Mouse (Mus musculus) lung, adult 2 months (tissue): Measurements from ENCODE around the gene Ubash3b. TPM values are rescaled to one million over a fixed set of nuclear protein-coding genes. Genes with fewer than 3 reads are reported as not detected.

Experiments used
- DNase-seq: peaks from one replicate; pipeline ENCODE4 v3.0.0; 2022
- H3K4me1 ChIP-seq: fragments of 200-500 bp; 2 replicates; pipeline ENCODE4 v1.6.1; 2011; ENCODE audit warnings: low read length; ENCODE audit not compliant: control insufficient read depth, insufficient read depth
- H3K4me3 ChIP-seq: fragments of 200-500 bp; replicated peaks from 2 replicates; pipeline ENCODE3; 2011; ENCODE audit warnings: low read depth, mild to moderate bottlenecking, control low read depth, low read length; ENCODE audit errors: extremely low read depth
- CTCF ChIP-seq: fragments of 200-500 bp; IDR thresholded peaks from 2 replicates; pipeline ENCODE4 v1.5.1; 2011; ENCODE audit warnings: mild to moderate bottlenecking, low read length, control low read depth; ENCODE audit not compliant: insufficient read depth
- POLR2A ChIP-seq: fragments of 200-500 bp; IDR thresholded peaks from 2 replicates; pipeline ENCODE4 v1.6.1; 2011; ENCODE audit warnings: low read depth, mild to moderate bottlenecking, control low read depth, low read length, borderline replicate concordance; ENCODE audit errors: extremely low read depth
- WGBS: fragments of 180-500 bp; shearing (Covaris S2); methylation state at CpG from one replicate; pipeline ENCODE4 v1.1.7; 2018; 5-methylcytosine and 5-hydroxymethylcytosine counted together
- polyA plus RNA-seq: library from polyadenylated mRNA; depleted of rRNA; stranded (reverse); fragments of >200 nt; gene quantifications from 2 replicates; pipeline ENCODE4 v1.2.3, GENCODE M21; 2012

Ubash3b gene
- polyA plus RNA-seq, 1 experiment: 5.4 TPM

GRCm38 (mm10) chr9:41083386-41084055 is 78.0 kb downstream of the Ubash3b start:
- WGBS: 67% methylated on average over 6 of the region's 6 CpGs
- Histone ChIP-seq H3K4me1 (peaks cover 8% of the 10 kb centered on the region), H3K4me3 (no peak overlapping the region)
- TF ChIP-seq CTCF (no peak), POLR2A (no peak)
- no peak for DNase-seq

GRCm38 (mm10) chr9:41082891-41083290 is 78.6 kb downstream of the Ubash3b start:
- no peak overlapping the region for H3K4me3 ChIP-seq
- 63% methylated on average over 3 of the region's 3 CpGs for WGBS
- no peak for DNase-seq

GRCm38 (mm10) chr9:41080877-41081276 is 80.6 kb downstream of the Ubash3b start:
- DNase-seq: no peak
- no peak for TF ChIP-seq CTCF
- no peak for TF ChIP-seq POLR2A
- 63% methylated on average over 5 of the region's 5 CpGs for WGBS
- H3K4me3 ChIP-seq: no peak overlapping the region
- peaks cover 8% of the 10 kb centered on the region for H3K4me1 ChIP-seq

More at GRCm38 (mm10) chr9:41082891-41083290, 78.6 kb downstream of the Ubash3b start:
- H3K4me1 ChIP-seq: peaks cover 8% of the 10 kb centered on the region
- TF ChIP-seq CTCF: no peak
- TF ChIP-seq POLR2A: no peak

GRCm38 (mm10) chr9:41079428-41080155 is 81.9 kb downstream of the Ubash3b start:
- H3K4me1 ChIP-seq: peaks cover 6% of the 10 kb centered on the region
- no peak for TF ChIP-seq CTCF
- TF ChIP-seq POLR2A: no peak
- DNase-seq: no peak
- no peak overlapping the region for H3K4me3 ChIP-seq
- 65% methylated on average over 14 of the region's 14 CpGs for WGBS

GRCm38 (mm10) chr9:41078198-41078597 is 83.3 kb downstream of the Ubash3b start:
- DNase-seq: no peak
- H3K4me3 ChIP-seq: no peak overlapping the region
- no peak for TF ChIP-seq CTCF
- no peak for TF ChIP-seq POLR2A
- 75% methylated on average over 4 of the region's 4 CpGs for WGBS
- H3K4me1 ChIP-seq: peaks cover 2% of the 10 kb centered on the region; the same call in 1 of the 2 replicates

- DNase-seq: no peak
Observed at GRCm38 (mm10) chr9:41076150-41076549, 85.3 kb downstream of the Ubash3b start.

GRCm38 (mm10) chr9:41075528-41075927 is 86.0 kb downstream of the Ubash3b start:
- WGBS: 92% methylated on average over 5 of the region's 5 CpGs
- no peak overlapping the region for H3K4me3 ChIP-seq
- H3K4me1 ChIP-seq: no peaks in the 10 kb centered on the region
- TF ChIP-seq POLR2A: no peak
- TF ChIP-seq CTCF: no peak
- no peak for DNase-seq

More at GRCm38 (mm10) chr9:41076150-41076549, 85.3 kb downstream of the Ubash3b start:
- Histone ChIP-seq H3K4me1 (no peaks in the 10 kb centered on the region), H3K4me3 (no peak overlapping the region)
- TF ChIP-seq POLR2A (no peak), CTCF (no peak)
- 83% methylated on average over 4 of the region's 4 CpGs for WGBS

- H3K4me3 ChIP-seq: no peak overlapping the region
- 69% methylated on average over 19 of the region's 19 CpGs for WGBS
Observed at GRCm38 (mm10) chr9:41073196-41074009, 88.1 kb downstream of the Ubash3b start.

GRCm38 (mm10) chr9:41072786-41073185 is 88.7 kb downstream of the Ubash3b start:
- no peak for DNase-seq
- Histone ChIP-seq H3K4me1 (peaks cover 4% of the 10 kb centered on the region; the same call in 1 of the 2 replicates), H3K4me3 (no peak overlapping the region)
- WGBS: 54% methylated on average over 6 of the region's 6 CpGs
- no peak for TF ChIP-seq POLR2A
- no peak for TF ChIP-seq CTCF

More at GRCm38 (mm10) chr9:41073196-41074009, 88.1 kb downstream of the Ubash3b start:
- TF ChIP-seq CTCF (no peak), POLR2A (no peak)
- no peak for DNase-seq
- H3K4me1 ChIP-seq: no peaks in the 10 kb centered on the region
